Mouse (Mus musculus): Measurements from ENCODE around the gene Smpx.

DNA sequence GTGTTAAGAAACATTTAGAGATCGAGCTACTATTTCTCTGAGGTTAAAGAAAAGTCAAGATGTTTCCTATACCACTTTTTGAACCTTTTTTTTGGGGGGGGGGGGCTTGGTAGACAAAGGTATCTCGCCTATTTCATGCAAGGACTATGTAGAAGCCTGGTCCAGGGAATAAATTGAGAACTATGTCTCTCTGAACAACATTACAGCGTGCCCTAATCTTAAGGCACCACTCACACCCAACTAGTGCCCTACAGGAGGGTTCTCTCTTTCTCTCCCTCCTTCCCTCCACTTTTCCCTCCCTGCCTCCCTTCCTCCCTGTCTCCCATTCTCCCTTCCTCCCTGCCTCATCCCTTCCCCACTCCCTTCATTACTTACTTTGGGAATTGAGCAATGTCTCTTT is 33.6 kb downstream of the Smpx start:
- TF ChIP-seq CTCF (IDR thresholded peaks at IDR 0.05) (no peak), EP300 (IDR thresholded peaks at IDR 0.05; ENCODE audit: insufficient read depth, low read depth, low read length) (no peak), POLR2A (IDR thresholded peaks at IDR 0.05; ENCODE audit: insufficient read depth, low read depth, low read length) (no peak)

Measured in heart, adult 2 months (tissue).